Mouse (Mus musculus): ENCODE results near the gene Hmg20a. TPM values are rescaled to one million over a fixed set of nuclear protein-coding genes. Genes with fewer than 3 reads are reported as not detected.

Hmg20a gene
- total RNA-seq, 2 experiments from 2014 or later, result 72.2 to 78.2 TPM

- DNase-seq (ENCODE audit: low spot score in 2 of 2), result no peak
These were observed 97.8 kb downstream of the Hmg20a start for GRCm38 (mm10) chr9:56516219-56516618.

- DNase-seq (ENCODE audit: low spot score in 2 of 2), result no peak
These were observed 98.4 kb downstream of the Hmg20a start for GRCm38 (mm10) chr9:56516692-56517263.

GRCm38 (mm10) chr9:56522281-56522680 is 103.9 kb downstream of the Hmg20a start:
- no peak for DNase-seq (ENCODE audit: low spot score in 2 of 2)

GRCm38 (mm10) chr9:56527951-56528350 is 109.5 kb downstream of the Hmg20a start:
- no peak for DNase-seq (ENCODE audit: low spot score in 2 of 2)

- DNase-seq (ENCODE audit: low spot score in 2 of 2), result no peak
These were observed 113.6 kb downstream of the Hmg20a start for GRCm38 (mm10) chr9:56531991-56532390.

GRCm38 (mm10) chr9:56533916-56534315 is 115.5 kb downstream of the Hmg20a start:
- no peak for DNase-seq (ENCODE audit: low spot score in 2 of 2)

- DNase-seq (ENCODE audit: low spot score in 2 of 2), result no peak
These were observed 116.3 kb downstream of the Hmg20a start for GRCm38 (mm10) chr9:56534727-56535126.

GRCm38 (mm10) chr9:56535361-56535760 is 117.0 kb downstream of the Hmg20a start:
- DNase-seq (ENCODE audit: low spot score in 2 of 2), result no peak

GRCm38 (mm10) chr9:56540051-56540450 is 121.6 kb downstream of the Hmg20a start:
- DNase-seq (ENCODE audit: low spot score in 2 of 2), result no peak

GRCm38 (mm10) chr9:56544687-56545475 is 126.5 kb downstream of the Hmg20a start:
- no peak for DNase-seq (ENCODE audit: low spot score in 2 of 2)

Other genes starting within 250 kb of the Hmg20a start
- gene Peak1, start 542 bp upstream of the Hmg20a start, total RNA-seq (2021), result 10 to 100 TPM; 50.0 to 53.3 TPM

All from layer of hippocampus, adult 18-20 months (tissue).